Mouse (Mus musculus): ENCODE results near the gene Tlk1.
A peak's percentile ranks its signal among the peaks of the same experiment; 100 is the strongest.

The Tlk1 gene

DNA sequence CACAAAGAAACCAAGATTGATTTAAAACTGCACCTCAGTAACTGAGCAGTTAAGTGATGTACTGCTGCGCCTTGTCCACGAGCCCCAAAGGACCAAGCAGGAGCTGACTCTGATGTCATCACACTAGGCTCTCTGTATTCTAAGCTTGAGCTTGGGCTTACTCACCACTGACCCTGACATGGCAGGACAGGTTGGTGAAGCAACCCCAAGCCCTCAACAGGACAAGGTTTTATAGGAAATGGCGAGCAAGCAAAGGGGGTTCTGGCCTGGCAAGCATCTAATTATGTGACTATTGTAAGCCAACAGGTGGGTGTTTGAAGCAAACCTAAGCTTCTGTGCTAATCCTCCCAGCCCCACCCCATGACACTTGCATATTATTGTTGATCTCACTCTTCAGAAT is 124.7 kb downstream of the Tlk1 start:
- no peak for DNase-seq (ENCODE audit: low read depth in 2 of 2, low spot score in 2 of 2)

DNA sequence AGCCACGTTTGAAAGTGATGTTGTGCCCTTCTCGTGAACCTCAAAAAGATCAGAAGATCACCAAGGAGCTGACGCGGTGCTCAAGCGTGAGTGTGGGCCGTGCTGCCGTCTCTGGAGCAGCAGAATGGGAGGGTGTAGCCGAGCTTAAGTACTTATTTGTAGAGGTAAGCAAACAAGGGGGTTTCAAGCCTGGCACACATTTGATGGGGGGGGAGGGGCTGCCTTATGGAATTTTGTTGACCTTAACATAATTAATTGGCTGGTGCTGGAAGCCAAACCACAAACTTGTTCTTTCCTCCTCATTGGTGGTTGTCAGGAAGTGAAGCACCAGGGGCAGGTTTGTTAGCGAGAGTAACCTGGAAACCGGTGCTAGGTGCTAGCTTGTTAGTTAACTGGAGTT is 129.8 kb downstream of the Tlk1 start:
- no peak for DNase-seq (ENCODE audit: low read depth in 2 of 2, low spot score in 2 of 2)

DNA sequence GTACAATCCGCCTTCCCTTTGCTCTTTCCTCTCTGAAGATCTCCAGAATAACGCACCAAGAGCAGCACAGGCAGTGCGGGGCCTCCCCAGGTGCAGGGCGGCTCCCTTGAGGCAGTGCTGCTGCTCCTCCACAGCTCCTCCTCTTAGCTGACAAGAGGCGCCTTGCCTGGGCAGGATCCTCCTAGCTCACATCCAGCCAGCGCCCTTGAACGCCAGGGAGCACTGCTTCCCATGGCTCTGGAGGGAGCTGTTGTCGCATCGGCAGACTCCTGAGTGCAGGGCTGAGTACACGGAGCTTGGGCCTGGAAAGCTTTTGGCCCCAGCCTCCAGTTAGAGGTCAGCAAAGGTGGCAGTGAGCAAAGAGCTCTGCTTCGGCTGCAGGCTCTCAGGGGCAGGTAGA is 135.3 kb downstream of the Tlk1 start:
- no peak for DNase-seq (ENCODE audit: low read depth in 2 of 2, low spot score in 2 of 2)

GRCm38 (mm10) chr2:70688454-70689078 is 137.0 kb downstream of the Tlk1 start:
- DNase-seq (ENCODE audit: low read depth in 2 of 2, low spot score in 2 of 2): no peak

GRCm38 (mm10) chr2:70682324-70682723 is 143.2 kb downstream of the Tlk1 start:
- DNase-seq (ENCODE audit: low read depth in 2 of 2, low spot score in 2 of 2): no peak

- no peak for DNase-seq (ENCODE audit: low read depth in 2 of 2, low spot score in 2 of 2)
Measured at GRCm38 (mm10) chr2:70673445-70674126, 151.9 kb downstream of the Tlk1 start.

GRCm38 (mm10) chr2:70672476-70672875 is 153.1 kb downstream of the Tlk1 start:
- no peak for DNase-seq (ENCODE audit: low read depth in 2 of 2, low spot score in 2 of 2)

DNA sequence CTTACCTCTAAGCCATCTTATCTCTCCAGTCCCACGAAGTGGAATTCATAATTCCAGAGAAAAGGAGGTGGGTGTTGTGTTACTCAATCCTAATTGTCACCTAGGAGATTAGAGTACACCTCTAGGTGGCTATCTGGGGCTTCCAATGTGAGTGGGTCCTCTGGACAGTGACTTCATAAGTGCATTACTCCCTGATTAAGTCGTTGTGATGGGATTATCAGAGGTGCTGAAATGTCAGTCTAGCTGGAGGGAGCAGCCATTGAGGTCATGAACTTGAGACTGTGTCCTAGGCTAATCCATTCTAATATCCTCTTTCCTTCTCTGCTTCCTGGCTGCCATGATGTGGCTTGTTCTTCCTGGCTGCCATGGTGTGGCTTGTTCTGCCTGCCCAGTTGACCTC is 155.6 kb downstream of the Tlk1 start:
- no peak for DNase-seq (ENCODE audit: low read depth in 2 of 2, low spot score in 2 of 2)

GRCm38 (mm10) chr2:70669241-70669640 is 156.3 kb downstream of the Tlk1 start:
- no peak for DNase-seq (ENCODE audit: low read depth in 2 of 2, low spot score in 2 of 2)

- no peak for DNase-seq (ENCODE audit: low read depth in 2 of 2, low spot score in 2 of 2)
Measured at GRCm38 (mm10) chr2:70667016-70667415, 158.5 kb downstream of the Tlk1 start.

- DNase-seq (ENCODE audit: low read depth in 2 of 2, low spot score in 2 of 2): peak in 1 of 2 experiments; percentile 28
Measured at GRCm38 (mm10) chr2:70663764-70664163, 161.8 kb downstream of the Tlk1 start.

All from CD8-positive naive resting alpha-beta T cell, adult 2 months (primary cell).